Mouse (Mus musculus) bone marrow macrophage, adult 2 months (primary cell): ENCODE measurements at regions not wholly inside any gene's neighbourhood (a gene's known extent, or its start where the extent isn't known, plus 50 kb on each side); places are given as distances from the start of the nearest gene placed in this dataset.

Experiments
- CTCF ChIP-seq: IDR thresholded peaks from 2 replicates; pipeline ENCODE4 v1.5.1; 2012; ENCODE audit warnings: low read depth, mild to moderate bottlenecking, low read length, moderate library complexity
- POLR2A ChIP-seq: IDR thresholded peaks from 2 replicates; pipeline ENCODE4 v1.6.1; 2012; ENCODE audit warnings: mild to moderate bottlenecking, low read depth, low read length, borderline replicate concordance

GRCm38 (mm10) chr5:118861143-118861847, 300.8 kb downstream of the Med13l start:
- TF ChIP-seq CTCF (no peak), POLR2A (no peak)
